Mouse (Mus musculus): Measurements from ENCODE around the gene Fam83b. TPM values are rescaled to one million over a fixed set of nuclear protein-coding genes. Genes with fewer than 3 reads are reported as not detected.
A peak's percentile ranks its signal among the peaks of the same experiment; 100 is the strongest.

Fam83b gene
- polyA plus RNA-seq, 1 experiment from 2014 or later, result 0.84 TPM

- no peak for DNase-seq (ENCODE audit: low spot score)
- WGBS, result 98% methylated on average over 3 of the region's 3 CpGs
- H3K4me2 ChIP-seq (replicated peaks; ENCODE audit: low read depth, low read length), result no peak overlapping the region
- no peak overlapping the region for H3K27ac ChIP-seq (ENCODE audit: low read length)
- no peak for TF ChIP-seq EP300 (IDR thresholded peaks at IDR 0.05)
- no peak for TF ChIP-seq CTCF (IDR thresholded peaks at IDR 0.05)
- ATAC-seq, result no peak
- no peaks in the 10 kb centered on the region for H3K36me3 ChIP-seq (ENCODE audit: insufficient read depth, low read length)
- H3K9ac ChIP-seq (replicated peaks; ENCODE audit: low read depth), result no peak overlapping the region
- H3K4me1 ChIP-seq (ENCODE audit: insufficient read depth, low read depth, low read length), result no peaks in the 10 kb centered on the region
- H3K4me3 ChIP-seq (ENCODE audit: low read depth, low read length), result no peak overlapping the region
- H3K27me3 ChIP-seq (replicated peaks; ENCODE audit: insufficient read depth, low read length), result no peaks in the 10 kb centered on the region
- no peaks in the 10 kb centered on the region for H3K9me3 ChIP-seq (ENCODE audit: low read length)
Measured at GRCm38 (mm10) chr9:76532403-76532802, 34.5 kb downstream of the Fam83b start.

GRCm38 (mm10) chr9:76531368-76531767, 35.5 kb downstream of the Fam83b start:
- no peak overlapping the region for H3K4me2 ChIP-seq (replicated peaks; ENCODE audit: low read depth, low read length)
- no peak overlapping the region for H3K9ac ChIP-seq (replicated peaks; ENCODE audit: low read depth)
- no peak for TF ChIP-seq CTCF (IDR thresholded peaks at IDR 0.05)
- no peak for TF ChIP-seq EP300 (IDR thresholded peaks at IDR 0.05)
- H3K36me3 ChIP-seq (ENCODE audit: insufficient read depth, low read length), result no peaks in the 10 kb centered on the region
- WGBS, result 86% methylated on average over 4 of the region's 4 CpGs
- H3K27ac ChIP-seq (ENCODE audit: low read length), result no peak overlapping the region
- DNase-seq (ENCODE audit: low spot score) (no peak), ATAC-seq (no peak)
- H3K27me3 ChIP-seq (replicated peaks; ENCODE audit: insufficient read depth, low read length), result no peaks in the 10 kb centered on the region
- H3K9me3 ChIP-seq (ENCODE audit: low read length), result no peaks in the 10 kb centered on the region
- H3K4me3 ChIP-seq (ENCODE audit: low read depth, low read length), result no peak overlapping the region
- no peaks in the 10 kb centered on the region for H3K4me1 ChIP-seq (ENCODE audit: insufficient read depth, low read depth, low read length)

- DNase-seq (ENCODE audit: low spot score), result peak; percentile 65
- H3K9ac ChIP-seq (replicated peaks; ENCODE audit: low read depth), result no peak overlapping the region
- peak; percentile 43; the same call in 1 of the 2 replicates for ATAC-seq
- no peaks in the 10 kb centered on the region for H3K36me3 ChIP-seq (ENCODE audit: insufficient read depth, low read length)
- H3K27ac ChIP-seq (ENCODE audit: low read length), result no peak overlapping the region
- TF ChIP-seq CTCF (IDR thresholded peaks at IDR 0.05), result no peak
- TF ChIP-seq EP300 (IDR thresholded peaks at IDR 0.05), result no peak
- H3K4me2 ChIP-seq (replicated peaks; ENCODE audit: low read depth, low read length), result no peak overlapping the region
- H3K27me3 ChIP-seq (replicated peaks; ENCODE audit: insufficient read depth, low read length), result no peaks in the 10 kb centered on the region
- no peak overlapping the region for H3K4me3 ChIP-seq (ENCODE audit: low read depth, low read length)
- no peaks in the 10 kb centered on the region for H3K9me3 ChIP-seq (ENCODE audit: low read length)
- H3K4me1 ChIP-seq (ENCODE audit: insufficient read depth, low read depth, low read length), result peaks cover 5% of the 10 kb centered on the region; the same call in 1 of the 2 replicates
Measured at GRCm38 (mm10) chr9:76525592-76525991, 41.3 kb downstream of the Fam83b start.

GRCm38 (mm10) chr9:76523075-76523474, 43.8 kb downstream of the Fam83b start:
- TF ChIP-seq CTCF (IDR thresholded peaks at IDR 0.05), result no peak
- TF ChIP-seq EP300 (IDR thresholded peaks at IDR 0.05), result peak; percentile 35; the same call in 1 of the 2 replicates
- no peaks in the 10 kb centered on the region for H3K36me3 ChIP-seq (ENCODE audit: insufficient read depth, low read length)
- DNase-seq (ENCODE audit: low spot score) (peak; percentile 29), ATAC-seq (no peak)
- H3K4me1 ChIP-seq (ENCODE audit: insufficient read depth, low read depth, low read length), result peaks cover 5% of the 10 kb centered on the region; the same call in 1 of the 2 replicates
- H3K27ac ChIP-seq (ENCODE audit: low read length), result no peak overlapping the region
- no peak overlapping the region for H3K4me3 ChIP-seq (ENCODE audit: low read depth, low read length)
- no peaks in the 10 kb centered on the region for H3K9me3 ChIP-seq (ENCODE audit: low read length)
- no peaks in the 10 kb centered on the region for H3K27me3 ChIP-seq (replicated peaks; ENCODE audit: insufficient read depth, low read length)
- no peak overlapping the region for H3K4me2 ChIP-seq (replicated peaks; ENCODE audit: low read depth, low read length)
- no peak overlapping the region for H3K9ac ChIP-seq (replicated peaks; ENCODE audit: low read depth)

GRCm38 (mm10) chr9:76521640-76522039, 45.3 kb downstream of the Fam83b start:
- no peaks in the 10 kb centered on the region for H3K36me3 ChIP-seq (ENCODE audit: insufficient read depth, low read length)
- WGBS, result 69% methylated on average over 3 of the region's 3 CpGs
- H3K9me3 ChIP-seq (ENCODE audit: low read length), result no peaks in the 10 kb centered on the region
- TF ChIP-seq EP300 (IDR thresholded peaks at IDR 0.05) (no peak), CTCF (IDR thresholded peaks at IDR 0.05) (no peak)
- peaks cover 5% of the 10 kb centered on the region; the same call in 1 of the 2 replicates for H3K4me1 ChIP-seq (ENCODE audit: insufficient read depth, low read depth, low read length)
- no peak overlapping the region for H3K4me3 ChIP-seq (ENCODE audit: low read depth, low read length)
- no peak overlapping the region for H3K9ac ChIP-seq (replicated peaks; ENCODE audit: low read depth)
- ATAC-seq (no peak), DNase-seq (ENCODE audit: low spot score) (no peak)
- H3K27ac ChIP-seq (ENCODE audit: low read length), result no peak overlapping the region
- no peak overlapping the region for H3K4me2 ChIP-seq (replicated peaks; ENCODE audit: low read depth, low read length)
- no peaks in the 10 kb centered on the region for H3K27me3 ChIP-seq (replicated peaks; ENCODE audit: insufficient read depth, low read length)

- H3K4me2 ChIP-seq (replicated peaks; ENCODE audit: low read depth, low read length), result no peak overlapping the region
Measured at GRCm38 (mm10) chr9:76518665-76519064, 48.3 kb downstream of the Fam83b start.

GRCm38 (mm10) chr9:76505650-76506049, 61.3 kb downstream of the Fam83b start:
- no peaks in the 10 kb centered on the region for H3K36me3 ChIP-seq (ENCODE audit: insufficient read depth, low read length)
- H3K27ac ChIP-seq (ENCODE audit: low read length), result no peak overlapping the region
- ATAC-seq (no peak), DNase-seq (ENCODE audit: low spot score) (no peak)
- TF ChIP-seq CTCF (IDR thresholded peaks at IDR 0.05) (no peak), EP300 (IDR thresholded peaks at IDR 0.05) (no peak)
- H3K4me2 ChIP-seq (replicated peaks; ENCODE audit: low read depth, low read length), result no peak overlapping the region
- no peaks in the 10 kb centered on the region for H3K4me1 ChIP-seq (ENCODE audit: insufficient read depth, low read depth, low read length)
- H3K4me3 ChIP-seq (ENCODE audit: low read depth, low read length), result no peak overlapping the region
- H3K9ac ChIP-seq (replicated peaks; ENCODE audit: low read depth), result no peak overlapping the region
- H3K9me3 ChIP-seq (ENCODE audit: low read length), result no peaks in the 10 kb centered on the region
- no peaks in the 10 kb centered on the region for H3K27me3 ChIP-seq (replicated peaks; ENCODE audit: insufficient read depth, low read length)

More at GRCm38 (mm10) chr9:76518665-76519064, 48.3 kb downstream of the Fam83b start:
- ATAC-seq, result no peak
- TF ChIP-seq CTCF (IDR thresholded peaks at IDR 0.05) (peak; percentile 49), EP300 (IDR thresholded peaks at IDR 0.05) (no peak)
- DNase-seq (ENCODE audit: low spot score), result no peak
- 76% methylated on average over 1 of the region's 1 CpGs for WGBS
- Histone ChIP-seq H3K36me3 (ENCODE audit: insufficient read depth, low read length) (no peaks in the 10 kb centered on the region), H3K27ac (ENCODE audit: low read length) (no peak overlapping the region), H3K4me1 (ENCODE audit: insufficient read depth, low read depth, low read length) (no peaks in the 10 kb centered on the region), H3K9ac (replicated peaks; ENCODE audit: low read depth) (no peak overlapping the region), H3K27me3 (replicated peaks; ENCODE audit: insufficient read depth, low read length) (no peaks in the 10 kb centered on the region), H3K4me3 (ENCODE audit: low read depth, low read length) (no peak overlapping the region), H3K9me3 (ENCODE audit: low read length) (no peaks in the 10 kb centered on the region)
